Mouse (Mus musculus) adrenal gland, adult (tissue): ENCODE measurements around the gene Cdk15.
A peak's percentile ranks its signal among the peaks of the same experiment; 100 is the strongest.

ENCODE experiments used
- DNase-seq, 2 experiments: peaks; one replicate each; pipeline ENCODE4 v3.0.0; 2022 to 2023; ENCODE audit warnings: low spot score in 1 of 2; ENCODE audit not compliant: inconsistent age in 2 of 2

The Cdk15 gene

GRCm38 (mm10) chr1:59368649-59369319 is 112.1 kb downstream of the Cdk15 start:
- DNase-seq: no peak

- no peak for DNase-seq
Observed at GRCm38 (mm10) chr1:59369320-59369685, 112.6 kb downstream of the Cdk15 start.

GRCm38 (mm10) chr1:59370355-59370950 is 113.7 kb downstream of the Cdk15 start:
- DNase-seq: no peak

- no peak for DNase-seq
Observed at GRCm38 (mm10) chr1:59376021-59376548, 119.4 kb downstream of the Cdk15 start.

- no peak for DNase-seq
Observed at GRCm38 (mm10) chr1:59376557-59376956, 119.9 kb downstream of the Cdk15 start.

GRCm38 (mm10) chr1:59377312-59377711 is 120.6 kb downstream of the Cdk15 start:
- no peak for DNase-seq

- DNase-seq: no peak
Observed at GRCm38 (mm10) chr1:59380926-59381325, 124.2 kb downstream of the Cdk15 start.

GRCm38 (mm10) chr1:59381483-59381882 is 124.8 kb downstream of the Cdk15 start:
- no peak for DNase-seq

GRCm38 (mm10) chr1:59382516-59382915 is 125.8 kb downstream of the Cdk15 start:
- DNase-seq: no peak

- DNase-seq: no peak
Observed at GRCm38 (mm10) chr1:59383049-59383610, 126.4 kb downstream of the Cdk15 start.

- no peak for DNase-seq
Observed at GRCm38 (mm10) chr1:59384400-59384799, 127.7 kb downstream of the Cdk15 start.

- no peak for DNase-seq
Observed at GRCm38 (mm10) chr1:59385641-59386040, 128.9 kb downstream of the Cdk15 start.

GRCm38 (mm10) chr1:59387542-59388314 is 131.0 kb downstream of the Cdk15 start:
- no peak for DNase-seq

- DNase-seq: no peak
Observed at GRCm38 (mm10) chr1:59389181-59389580, 132.5 kb downstream of the Cdk15 start.

- peak in 1 of 2 experiments; percentile 52 for DNase-seq
Observed at GRCm38 (mm10) chr1:59391736-59392135, 135.0 kb downstream of the Cdk15 start.

GRCm38 (mm10) chr1:59394072-59394471 is 137.4 kb downstream of the Cdk15 start:
- no peak for DNase-seq

- no peak for DNase-seq
Observed at GRCm38 (mm10) chr1:59394616-59395015, 137.9 kb downstream of the Cdk15 start.

- no peak for DNase-seq
Observed at GRCm38 (mm10) chr1:59395992-59396391, 139.3 kb downstream of the Cdk15 start.

GRCm38 (mm10) chr1:59399554-59400325 is 143.0 kb downstream of the Cdk15 start:
- DNase-seq: no peak

- DNase-seq: no peak
Observed at GRCm38 (mm10) chr1:59401253-59401652, 144.5 kb downstream of the Cdk15 start.
